Mouse (Mus musculus): Measurements from ENCODE around the gene Gabpa. TPM values are rescaled to one million over a fixed set of nuclear protein-coding genes. Genes with fewer than 3 reads are reported as not detected.

The Gabpa gene
- total and polyA plus RNA-seq, 2 experiments from 2014 or later = 8.5 to 17.9 TPM

DNA sequence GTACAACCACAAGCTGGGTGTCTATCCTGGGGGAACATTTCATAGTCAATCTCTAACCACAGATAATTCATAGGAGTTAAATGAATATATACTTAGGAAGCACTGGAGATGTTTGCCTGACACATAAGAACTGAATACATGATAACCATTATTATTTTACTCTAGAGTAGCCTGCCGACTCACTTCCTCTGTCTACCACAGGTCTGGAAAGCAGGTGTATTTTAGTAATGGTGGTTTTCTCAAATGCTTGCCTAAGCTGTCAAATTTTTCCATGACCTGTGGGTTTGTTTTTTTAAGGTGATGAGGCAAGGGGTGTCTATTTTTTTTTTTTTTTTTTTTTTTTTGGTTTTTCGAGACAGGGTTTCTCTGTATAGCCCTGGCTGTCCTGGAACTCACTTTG is 34.7 kb upstream of the Gabpa start:
- Histone ChIP-seq H3K36me3 (ENCODE audit: insufficient read depth, low read length) (no peaks in the 10 kb centered on the region), H3K4me1 (ENCODE audit: insufficient read depth, low read length) (no peaks in the 10 kb centered on the region), H3K27ac (ENCODE audit: low read depth, low read length) (no peak overlapping the region), H3K4me2 (ENCODE audit: low read depth, low read length, poor library complexity, severe bottlenecking) (no peak overlapping the region), H3K9ac (replicated peaks; ENCODE audit: low read length, poor library complexity, severe bottlenecking) (no peak overlapping the region), H3K27me3 (ENCODE audit: insufficient read depth, low read length) (no peaks in the 10 kb centered on the region), H3K4me3 (ENCODE audit: low read depth, low read length) (no peak overlapping the region), H3K9me3 (ENCODE audit: low read length) (no peaks in the 10 kb centered on the region)
- ATAC-seq (ENCODE audit: low FRiP score) = no peak
- no peak for TF ChIP-seq CTCF (IDR thresholded peaks at IDR 0.05)
- WGBS = 91% methylated on average over 1 of the region's 2 CpGs
- no peak for DNase-seq (ENCODE audit: low spot score)

GRCm38 (mm10) chr16:84802217-84802616 is 32.5 kb upstream of the Gabpa start:
- Histone ChIP-seq H3K27ac (ENCODE audit: low read depth, low read length) (no peak overlapping the region), H3K27me3 (ENCODE audit: insufficient read depth, low read length) (no peaks in the 10 kb centered on the region), H3K4me1 (ENCODE audit: insufficient read depth, low read length) (no peaks in the 10 kb centered on the region), H3K9ac (replicated peaks; ENCODE audit: low read length, poor library complexity, severe bottlenecking) (no peak overlapping the region), H3K9me3 (ENCODE audit: low read length) (no peaks in the 10 kb centered on the region), H3K36me3 (ENCODE audit: insufficient read depth, low read length) (no peaks in the 10 kb centered on the region), H3K4me2 (ENCODE audit: low read depth, low read length, poor library complexity, severe bottlenecking) (no peak overlapping the region), H3K4me3 (ENCODE audit: low read depth, low read length) (no peak overlapping the region)
- no peak for DNase-seq (ENCODE audit: low spot score)
- ATAC-seq (ENCODE audit: low FRiP score) = no peak
- no peak for TF ChIP-seq CTCF (IDR thresholded peaks at IDR 0.05)
- 75% methylated on average over 6 of the region's 6 CpGs for WGBS

GRCm38 (mm10) chr16:84804866-84805265 is 29.9 kb upstream of the Gabpa start:
- WGBS = 94% methylated on average over 5 of the region's 5 CpGs
- H3K27ac ChIP-seq (ENCODE audit: low read depth, low read length) = no peak overlapping the region
- H3K4me1 ChIP-seq (ENCODE audit: insufficient read depth, low read length) = no peaks in the 10 kb centered on the region
- H3K4me2 ChIP-seq (ENCODE audit: low read depth, low read length, poor library complexity, severe bottlenecking) = no peak overlapping the region
- DNase-seq (ENCODE audit: low spot score) (no peak), ATAC-seq (ENCODE audit: low FRiP score) (no peak)
- no peak overlapping the region for H3K9ac ChIP-seq (replicated peaks; ENCODE audit: low read length, poor library complexity, severe bottlenecking)
- no peaks in the 10 kb centered on the region for H3K27me3 ChIP-seq (ENCODE audit: insufficient read depth, low read length)
- H3K4me3 ChIP-seq (ENCODE audit: low read depth, low read length) = no peak overlapping the region
- no peak for TF ChIP-seq CTCF (IDR thresholded peaks at IDR 0.05)
- H3K36me3 ChIP-seq (ENCODE audit: insufficient read depth, low read length) = no peaks in the 10 kb centered on the region
- no peaks in the 10 kb centered on the region for H3K9me3 ChIP-seq (ENCODE audit: low read length)

- Histone ChIP-seq H3K9me3 (ENCODE audit: low read length) (no peaks in the 10 kb centered on the region), H3K36me3 (ENCODE audit: insufficient read depth, low read length) (no peaks in the 10 kb centered on the region), H3K4me1 (ENCODE audit: insufficient read depth, low read length) (no peaks in the 10 kb centered on the region), H3K4me2 (ENCODE audit: low read depth, low read length, poor library complexity, severe bottlenecking) (no peak overlapping the region), H3K4me3 (ENCODE audit: low read depth, low read length) (no peak overlapping the region), H3K27me3 (ENCODE audit: insufficient read depth, low read length) (no peaks in the 10 kb centered on the region), H3K27ac (ENCODE audit: low read depth, low read length) (no peak overlapping the region), H3K9ac (replicated peaks; ENCODE audit: low read length, poor library complexity, severe bottlenecking) (no peak overlapping the region)
- WGBS = 100% methylated on average over 3 of the region's 3 CpGs
- no peak for TF ChIP-seq CTCF (IDR thresholded peaks at IDR 0.05)
- no peak for ATAC-seq (ENCODE audit: low FRiP score)
- DNase-seq (ENCODE audit: low spot score) = no peak
Observed at GRCm38 (mm10) chr16:84806175-84806574, 28.6 kb upstream of the Gabpa start.

DNA sequence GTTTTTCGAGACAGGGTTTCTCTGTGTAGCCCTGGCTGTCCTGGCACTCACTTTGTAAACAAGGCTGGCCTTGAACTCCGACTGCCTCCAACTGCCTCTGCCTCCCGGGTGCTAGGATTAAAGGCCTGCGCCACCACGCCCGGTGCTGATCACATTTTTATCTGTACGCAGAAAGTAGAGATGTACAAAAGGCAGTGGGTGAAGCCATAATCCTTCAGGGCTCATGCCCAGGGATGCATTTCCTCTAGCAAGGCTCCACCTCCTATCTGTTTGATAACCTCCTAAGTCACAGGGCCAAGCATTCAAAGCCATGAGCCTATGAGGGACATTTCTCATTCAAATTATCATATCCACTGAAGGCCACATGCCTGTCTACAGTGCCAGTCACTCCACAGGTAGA is 26.9 kb upstream of the Gabpa start:
- no peak for TF ChIP-seq CTCF (IDR thresholded peaks at IDR 0.05)
- 98% methylated on average over 7 of the region's 7 CpGs for WGBS

DNA sequence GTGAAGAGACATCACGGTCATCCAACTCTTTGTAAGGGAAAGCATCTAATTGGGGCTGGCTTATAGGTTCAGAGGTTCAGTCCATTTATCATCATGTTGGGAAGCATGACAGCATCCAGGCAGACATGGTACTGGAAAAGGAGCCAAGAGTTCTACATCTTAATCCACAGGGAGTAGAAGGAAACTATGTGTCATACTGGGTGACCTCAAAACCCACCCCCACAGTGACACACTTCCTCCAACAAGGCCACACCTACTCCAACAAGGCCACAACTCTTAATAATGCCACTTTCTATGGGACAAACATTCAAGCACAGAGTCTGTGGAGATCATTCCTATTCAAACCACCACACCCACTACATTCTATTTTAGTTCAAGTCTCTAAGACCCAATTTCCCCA is 24.5 kb upstream of the Gabpa start:
- no peak for TF ChIP-seq CTCF (IDR thresholded peaks at IDR 0.05)
- Histone ChIP-seq H3K4me1 (ENCODE audit: insufficient read depth, low read length) (no peaks in the 10 kb centered on the region), H3K27ac (ENCODE audit: low read depth, low read length) (no peak overlapping the region), H3K9ac (replicated peaks; ENCODE audit: low read length, poor library complexity, severe bottlenecking) (no peak overlapping the region), H3K9me3 (ENCODE audit: low read length) (no peaks in the 10 kb centered on the region), H3K4me2 (ENCODE audit: low read depth, low read length, poor library complexity, severe bottlenecking) (no peak overlapping the region), H3K27me3 (ENCODE audit: insufficient read depth, low read length) (no peaks in the 10 kb centered on the region), H3K36me3 (ENCODE audit: insufficient read depth, low read length) (no peaks in the 10 kb centered on the region), H3K4me3 (ENCODE audit: low read depth, low read length) (no peak overlapping the region)
- ATAC-seq (ENCODE audit: low FRiP score) (no peak), DNase-seq (ENCODE audit: low spot score) (no peak)
- WGBS = 100% methylated on average over 1 of the region's 1 CpGs

More for the DNA sequence above, 26.9 kb upstream of the Gabpa start:
- H3K36me3 ChIP-seq (ENCODE audit: insufficient read depth, low read length) = no peaks in the 10 kb centered on the region
- DNase-seq (ENCODE audit: low spot score) (no peak), ATAC-seq (ENCODE audit: low FRiP score) (no peak)
- H3K4me2 ChIP-seq (ENCODE audit: low read depth, low read length, poor library complexity, severe bottlenecking) = no peak overlapping the region
- no peaks in the 10 kb centered on the region for H3K4me1 ChIP-seq (ENCODE audit: insufficient read depth, low read length)
- H3K9me3 ChIP-seq (ENCODE audit: low read length) = no peaks in the 10 kb centered on the region
- H3K27me3 ChIP-seq (ENCODE audit: insufficient read depth, low read length) = no peaks in the 10 kb centered on the region
- H3K9ac ChIP-seq (replicated peaks; ENCODE audit: low read length, poor library complexity, severe bottlenecking) = no peak overlapping the region
- no peak overlapping the region for H3K4me3 ChIP-seq (ENCODE audit: low read depth, low read length)
- no peak overlapping the region for H3K27ac ChIP-seq (ENCODE audit: low read depth, low read length)
